Mouse (Mus musculus) adrenal gland, adult 2 months (tissue): Measurements from ENCODE around the gene Tmem132d. TPM values are rescaled to one million over a fixed set of nuclear protein-coding genes. Genes with fewer than 3 reads are reported as not detected.

Experiments used
- DNase-seq: peaks from one replicate; pipeline ENCODE4 v3.0.0; 2021
- long read RNA-seq: library from polyadenylated mRNA; stranded (forward); transcript quantifications from one replicate; pipeline ENCODE4 v2.0.0, GENCODE M21; 2021
- polyA plus RNA-seq: library from polyadenylated mRNA; depleted of rRNA; stranded (reverse); fragments of >200 nt; gene quantifications from 2 replicates; pipeline ENCODE4 v1.2.3, GENCODE M21; 2012; rRNA removed
- total RNA-seq, 2 experiments: library from RNA; stranded (reverse); gene quantifications; 2 replicates each; pipeline ENCODE4 v1.2.3; 2021

Tmem132d gene
- total RNA-seq (under 1 TPM; 0.03 to 0.06 TPM), polyA plus RNA-seq (0.01 and 0.02 TPM in 2 replicates)
- long read RNA-seq: 0 reads

GRCm38 (mm10) chr5:128432916-128433315 is at the start of gene Tmem132d:
TSS of gene Tmem132d (minus strand) at chr5:128433077.
- no peak for DNase-seq

- no peak for DNase-seq
Measured at GRCm38 (mm10) chr5:128480816-128481215, 47.9 kb upstream of the Tmem132d start.

- DNase-seq: no peak
Measured at GRCm38 (mm10) chr5:128475372-128475771, 42.5 kb upstream of the Tmem132d start.

- no peak for DNase-seq
Measured at GRCm38 (mm10) chr5:128469812-128470211, 36.9 kb upstream of the Tmem132d start.

- no peak for DNase-seq
Measured at GRCm38 (mm10) chr5:128464514-128464913, 31.6 kb upstream of the Tmem132d start.

GRCm38 (mm10) chr5:128460605-128461004 is 27.7 kb upstream of the Tmem132d start:
- no peak for DNase-seq

GRCm38 (mm10) chr5:128455732-128456131 is 22.9 kb upstream of the Tmem132d start:
- no peak for DNase-seq

- DNase-seq: no peak
Measured at GRCm38 (mm10) chr5:128452196-128452595, 19.3 kb upstream of the Tmem132d start.

GRCm38 (mm10) chr5:128450808-128451207 is 17.9 kb upstream of the Tmem132d start:
- no peak for DNase-seq

GRCm38 (mm10) chr5:128444876-128445275 is 12.0 kb upstream of the Tmem132d start:
- no peak for DNase-seq

- DNase-seq: no peak
Measured at GRCm38 (mm10) chr5:128443848-128444247, 11.0 kb upstream of the Tmem132d start.

- DNase-seq: no peak
Measured at GRCm38 (mm10) chr5:128441121-128441520, 8.2 kb upstream of the Tmem132d start.

GRCm38 (mm10) chr5:128439828-128440227 is 7.0 kb upstream of the Tmem132d start:
- DNase-seq: peak; percentile 30

GRCm38 (mm10) chr5:128438078-128438477 is 5.2 kb upstream of the Tmem132d start:
- no peak for DNase-seq

- DNase-seq: no peak
Measured at GRCm38 (mm10) chr5:128436909-128437308, 4.0 kb upstream of the Tmem132d start.

GRCm38 (mm10) chr5:128435683-128436082 is 2.8 kb upstream of the Tmem132d start:
- DNase-seq: no peak

- DNase-seq: no peak
Measured at GRCm38 (mm10) chr5:128433786-128434185, 909 bp upstream of the Tmem132d start.

- no peak for DNase-seq
Measured at GRCm38 (mm10) chr5:128432422-128432821, 455 bp downstream of the Tmem132d start.

GRCm38 (mm10) chr5:128424636-128425035 is 8.2 kb downstream of the Tmem132d start:
- DNase-seq: no peak

GRCm38 (mm10) chr5:128424213-128424612 is 8.7 kb downstream of the Tmem132d start:
- no peak for DNase-seq

- DNase-seq: no peak
Measured at GRCm38 (mm10) chr5:128422090-128422489, 10.8 kb downstream of the Tmem132d start.

GRCm38 (mm10) chr5:128418149-128418710 is 14.6 kb downstream of the Tmem132d start:
- DNase-seq: no peak

- DNase-seq: no peak
Measured at GRCm38 (mm10) chr5:128414056-128414455, 18.8 kb downstream of the Tmem132d start.

GRCm38 (mm10) chr5:128412306-128412705 is 20.6 kb downstream of the Tmem132d start:
- DNase-seq: no peak
